9 mouse cellular contexts compared by ENCODE assay signal in genomic region chr2:155817301-155818245, GRCm38 (mm10). TPM values are rescaled to one million over a fixed set of nuclear protein-coding genes. Genes with fewer than 3 reads are reported as not detected.
A peak's percentile ranks its signal among the peaks of the same experiment; 100 is the strongest.
DNase-seq lines count a peak whose midpoint lies in the region; ATAC-seq lines count a peak whose summit lies in the region.
"Had no signal": no experiment of that assay in that cellular context is flagged by ENCODE, and none has a peak within 500 bp of the region (broad histone marks: within the 10 kb centered on the region; RNA-seq: fewer than 3 reads in every experiment).

No protein-coding gene starts in this region.

- 81% methylated on average over 10 of the region's 10 CpGs for WGBS in hindbrain, embryonic 15.5 days
- WGBS in neural tube, embryonic 14.5 days = 83% methylated on average over 10 of the region's 10 CpGs

- peak overlapping the region; percentile 85 for H3K4me3 ChIP-seq in erythroblast, embryonic 14.5 days (replicated peaks)
- H3K4me3 ChIP-seq in hindbrain, embryonic 15.5 days = peak overlapping the region; percentile 58; the same call in 1 of the 2 replicates
- H3K4me3 ChIP-seq in neural tube, embryonic 14.5 days (ENCODE audit: low read depth, low read length) = no peak overlapping the region; the same call in 1 of the 2 replicates

- DNase-seq in 3T3-L1 (ENCODE audit: low read depth, low spot score) = peak; percentile 86
- DNase-seq in cerebellum, postnatal 36 days = peak; percentile 45 to 49
- no peak for DNase-seq in layer of hippocampus, postnatal 14 days (ENCODE audit: low spot score in 2 of 2)

- 0 out of 2 replicates have a peak overlapping the region, but pooled peaks have one; percentile 77 for H3K9ac ChIP-seq in hindbrain, embryonic 15.5 days
- peak overlapping the region; percentile 80; the same call in 1 of the 2 replicates for H3K9ac ChIP-seq in neural tube, embryonic 14.5 days (replicated peaks; ENCODE audit: low read depth, low read length)

- H3K4me2 ChIP-seq in hindbrain, embryonic 15.5 days = peak overlapping the region; percentile 83
- H3K4me2 ChIP-seq in neural tube, embryonic 14.5 days (ENCODE audit: low read depth, low read length) = peak overlapping the region; percentile 81

- H3K9me3 ChIP-seq in erythroblast, embryonic 14.5 days (ENCODE audit: control insufficient read depth, low read length) = no peaks in the 10 kb centered on the region
- H3K9me3 ChIP-seq in hindbrain, embryonic 15.5 days = no peaks in the 10 kb centered on the region
- no peaks in the 10 kb centered on the region for H3K9me3 ChIP-seq in neural tube, embryonic 14.5 days (ENCODE audit: control insufficient read depth, low read length)

- H3K36me3 ChIP-seq in erythroblast, embryonic 14.5 days (ENCODE audit: control insufficient read depth) = peaks cover 33% of the 10 kb centered on the region
- peaks cover 40% of the 10 kb centered on the region for H3K36me3 ChIP-seq in hindbrain, embryonic 15.5 days
- H3K36me3 ChIP-seq in neural tube, embryonic 14.5 days (ENCODE audit: control insufficient read depth, insufficient read depth, low read length) = peaks cover 14% of the 10 kb centered on the region; the same call in 1 of the 2 replicates

- ATAC-seq in erythroblast, adult 5-6 weeks (replicated peaks; ENCODE audit: low FRiP score, poor library complexity, severe bottlenecking) = no peak
- ATAC-seq in hindbrain, embryonic 15.5 days (ENCODE audit: low FRiP score, low read depth) = no peak
- ATAC-seq in neural tube, embryonic 14.5 days (ENCODE audit: low read depth) = no peak
- no peak for ATAC-seq in granulocyte monocyte progenitor cell, adult 5-6 weeks (replicated peaks; ENCODE audit: poor library complexity, severe bottlenecking)

- peaks cover 35% of the 10 kb centered on the region for H3K4me1 ChIP-seq in erythroblast, embryonic 14.5 days (ENCODE audit: control insufficient read depth)
- peaks cover 26% of the 10 kb centered on the region for H3K4me1 ChIP-seq in hindbrain, embryonic 15.5 days (replicated peaks)
- H3K4me1 ChIP-seq in neural tube, embryonic 14.5 days (ENCODE audit: control insufficient read depth, insufficient read depth, low read length) = peaks cover 12% of the 10 kb centered on the region; the same call in 1 of the 2 replicates

- peak overlapping the region; percentile 80 for H3K27ac ChIP-seq in hindbrain, embryonic 15.5 days (replicated peaks)
- H3K27ac ChIP-seq in neural tube, embryonic 14.5 days (ENCODE audit: low read depth, low read length) = no peak overlapping the region; the same call in 1 of the 2 replicates

- H3K27me3 ChIP-seq in erythroblast, embryonic 14.5 days (ENCODE audit: control insufficient read depth) = peaks cover 2% of the 10 kb centered on the region
- no peaks in the 10 kb centered on the region for H3K27me3 ChIP-seq in hindbrain, embryonic 15.5 days
- no peaks in the 10 kb centered on the region for H3K27me3 ChIP-seq in neural tube, embryonic 14.5 days (ENCODE audit: control insufficient read depth, insufficient read depth, low read length)

RNA-seq across cellular contexts. Expression of gene BC029722, which starts 1.7 kb away (rescaled TPM):
- polyA plus RNA-seq in erythroblast, embryonic 14.5 days (2012) = 0.40 and 0.45 TPM in 2 replicates
- total RNA-seq in erythroblast, adult 5-6 weeks (2015; ENCODE audit: low replicate concordance) = 1.3 and 3.8 TPM in 2 replicates
- total RNA-seq in erythroblast, adult 5-6 weeks (2017; ENCODE audit: low replicate concordance) = 2.4 and 3.5 TPM in 2 replicates
- polyA plus RNA-seq in hindbrain, embryonic 15.5 days (2015; fragmentation: Nextera tagmentation; extraction: Ambion mirVana) = 39.1 and 42.7 TPM in 2 replicates
- 25.1 and 33.5 TPM in 2 replicates for polyA plus RNA-seq in neural tube, embryonic 14.5 days (2014; fragmentation: Nextera tagmentation; extraction: Ambion mirVana)
- 10 to 100 TPM; 43.8 to 45.6 TPM for total RNA-seq in layer of hippocampus, postnatal 14 days (2021)
- total RNA-seq in granulocyte monocyte progenitor cell, adult 5-6 weeks (2014; fragmentation: Nextera tagmentation) = 16.6 and 25.7 TPM in 2 replicates
- total RNA-seq in granulocyte monocyte progenitor cell, adult 5-6 weeks (2017) = 10.1 and 11.5 TPM in 2 replicates

RNA-seq across cellular contexts. Expression of gene Eif6, which starts 9.2 kb away (rescaled TPM):
- 18.6 and 24.9 TPM in 2 replicates for polyA plus RNA-seq in erythroblast, embryonic 14.5 days (2012)
- 20.4 and 58.3 TPM in 2 replicates for total RNA-seq in erythroblast, adult 5-6 weeks (2015; ENCODE audit: low replicate concordance)
- total RNA-seq in erythroblast, adult 5-6 weeks (2017; ENCODE audit: low replicate concordance) = 17.0 and 22.2 TPM in 2 replicates
- polyA plus RNA-seq in hindbrain, embryonic 15.5 days (2015; fragmentation: Nextera tagmentation; extraction: Ambion mirVana) = 148 and 155 TPM in 2 replicates
- polyA plus RNA-seq in neural tube, embryonic 14.5 days (2014; fragmentation: Nextera tagmentation; extraction: Ambion mirVana) = 133 and 153 TPM in 2 replicates
- 10 to 100 TPM; 68.1 to 69.9 TPM for total RNA-seq in layer of hippocampus, postnatal 14 days (2021)
- total RNA-seq in granulocyte monocyte progenitor cell, adult 5-6 weeks (2014; fragmentation: Nextera tagmentation) = 181 and 258 TPM in 2 replicates
- total RNA-seq in granulocyte monocyte progenitor cell, adult 5-6 weeks (2017) = 64.0 and 142 TPM in 2 replicates

RNA-seq across cellular contexts. Expression of gene Fam83c, which starts 17.1 kb away (rescaled TPM):
- polyA plus RNA-seq in erythroblast, embryonic 14.5 days (2012) = not detected in 2 replicates
- total RNA-seq in erythroblast, adult 5-6 weeks (2015; ENCODE audit: low replicate concordance) = not detected in 2 replicates
- not detected in 2 replicates for total RNA-seq in erythroblast, adult 5-6 weeks (2017; ENCODE audit: low replicate concordance)
- polyA plus RNA-seq in hindbrain, embryonic 15.5 days (2015; fragmentation: Nextera tagmentation; extraction: Ambion mirVana) = 0.45 and 0.82 TPM in 2 replicates
- 0.25 and 0.28 TPM in 2 replicates for polyA plus RNA-seq in neural tube, embryonic 14.5 days (2014; fragmentation: Nextera tagmentation; extraction: Ambion mirVana)
- not detected for total RNA-seq in layer of hippocampus, postnatal 14 days (2021)
- not detected in 2 replicates for total RNA-seq in granulocyte monocyte progenitor cell, adult 5-6 weeks (2014; fragmentation: Nextera tagmentation)
- not detected in 2 replicates for total RNA-seq in granulocyte monocyte progenitor cell, adult 5-6 weeks (2017)
- polyA plus RNA-seq: gonadal fat pad, adult 2 months had no signal

RNA-seq across cellular contexts. Expression of gene Mmp24, which starts 42.4 kb away (rescaled TPM):
- polyA plus RNA-seq in erythroblast, embryonic 14.5 days (2012) = 0.01 TPM in 1 of 2 replicates, not detected in the other
- not detected in 2 replicates for total RNA-seq in erythroblast, adult 5-6 weeks (2015; ENCODE audit: low replicate concordance)
- not detected in 2 replicates for total RNA-seq in erythroblast, adult 5-6 weeks (2017; ENCODE audit: low replicate concordance)
- 18.9 and 19.6 TPM in 2 replicates for polyA plus RNA-seq in hindbrain, embryonic 15.5 days (2015; fragmentation: Nextera tagmentation; extraction: Ambion mirVana)
- 18.5 and 20.0 TPM in 2 replicates for polyA plus RNA-seq in neural tube, embryonic 14.5 days (2014; fragmentation: Nextera tagmentation; extraction: Ambion mirVana)
- 10 to 100 TPM; 50.0 to 53.3 TPM for total RNA-seq in layer of hippocampus, postnatal 14 days (2021)
- total RNA-seq in granulocyte monocyte progenitor cell, adult 5-6 weeks (2014; fragmentation: Nextera tagmentation) = not detected in 2 replicates
- not detected in 2 replicates for total RNA-seq in granulocyte monocyte progenitor cell, adult 5-6 weeks (2017)

Comparison
In these comparisons a context has a peak if more than half of its experiments do, and no peak if none do; other contexts are left out.
1. DNase-seq: peak in 3T3-L1 (single experiment) and cerebellum, postnatal 36 days (2 of 2); none in layer of hippocampus, postnatal 14 days (0 of 2).